Mouse (Mus musculus): Measurements from ENCODE around the gene Gcdh. TPM values are rescaled to one million over a fixed set of nuclear protein-coding genes. Genes with fewer than 3 reads are reported as not detected.

Gene Gcdh
- polyA plus RNA-seq, 1 experiment from 2014 or later, result 39.6 TPM

GRCm38 (mm10) chr8:84846722-84847572 is 46.8 kb downstream of the Gcdh start, which contains the start of gene Calr:
Gene Calr (minus strand): TSS chr8:84846934.
- Histone ChIP-seq H3K27me3 (ENCODE audit: low read depth, poor library complexity, severe bottlenecking) (no peaks in the 10 kb centered on the region), H3K36me3 (peaks cover 40% of the 10 kb centered on the region), H3K4me3 (peak within 1 kb of the TSS; percentile 94), H3K9me3 (replicated peaks) (no peaks in the 10 kb centered on the region), H3K4me1 (peaks cover 42% of the 10 kb centered on the region), H3K27ac (replicated peaks) (peak within 1 kb of the TSS; percentile 96)
- WGBS, result under 1% methylated on average over 55 of the region's 55 CpGs
- DNase-seq (ENCODE audit: low spot score), result peak; percentile 100

- Histone ChIP-seq H3K4me3 (peak overlapping the region; percentile 94), H3K4me1 (peaks cover 42% of the 10 kb centered on the region), H3K9me3 (replicated peaks) (no peaks in the 10 kb centered on the region), H3K27ac (replicated peaks) (peak overlapping the region; percentile 96), H3K27me3 (ENCODE audit: low read depth, poor library complexity, severe bottlenecking) (no peaks in the 10 kb centered on the region), H3K36me3 (peaks cover 47% of the 10 kb centered on the region)
- under 1% methylated on average over 30 of the region's 30 CpGs for WGBS
- DNase-seq (ENCODE audit: low spot score), result no peak
Measured at GRCm38 (mm10) chr8:84846094-84846721, 47.5 kb downstream of the Gcdh start.

- H3K4me3 ChIP-seq, result peak overlapping the region; percentile 94
- H3K27me3 ChIP-seq (ENCODE audit: low read depth, poor library complexity, severe bottlenecking), result no peaks in the 10 kb centered on the region
- 28% methylated on average over 12 of the region's 12 CpGs for WGBS
- no peaks in the 10 kb centered on the region for H3K9me3 ChIP-seq (replicated peaks)
- H3K36me3 ChIP-seq, result peaks cover 50% of the 10 kb centered on the region
- peaks cover 42% of the 10 kb centered on the region for H3K4me1 ChIP-seq
- H3K27ac ChIP-seq (replicated peaks), result peak overlapping the region; percentile 96
- DNase-seq (ENCODE audit: low spot score), result peak; percentile 52
Measured at GRCm38 (mm10) chr8:84845355-84846093, 48.2 kb downstream of the Gcdh start.

- 92% methylated on average over 9 of the region's 9 CpGs for WGBS
- no peak for DNase-seq (ENCODE audit: low spot score)
Measured at GRCm38 (mm10) chr8:84844397-84845070, 49.2 kb downstream of the Gcdh start.

GRCm38 (mm10) chr8:84841514-84841913 is 52.2 kb downstream of the Gcdh start:
- no peaks in the 10 kb centered on the region for H3K9me3 ChIP-seq (replicated peaks)
- no peaks in the 10 kb centered on the region for H3K27me3 ChIP-seq (ENCODE audit: low read depth, poor library complexity, severe bottlenecking)
- H3K4me3 ChIP-seq, result no peak overlapping the region
- H3K4me1 ChIP-seq, result peaks cover 62% of the 10 kb centered on the region
- H3K36me3 ChIP-seq, result peaks cover 78% of the 10 kb centered on the region
- DNase-seq (ENCODE audit: low spot score), result no peak
- WGBS, result 85% methylated on average over 1 of the region's 1 CpGs
- no peak overlapping the region for H3K27ac ChIP-seq (replicated peaks)

More at GRCm38 (mm10) chr8:84844397-84845070, 49.2 kb downstream of the Gcdh start:
- Histone ChIP-seq H3K9me3 (replicated peaks) (no peaks in the 10 kb centered on the region), H3K4me1 (peaks cover 50% of the 10 kb centered on the region), H3K4me3 (peak overlapping the region; percentile 94), H3K27ac (replicated peaks) (no peak overlapping the region), H3K36me3 (peaks cover 50% of the 10 kb centered on the region), H3K27me3 (ENCODE audit: low read depth, poor library complexity, severe bottlenecking) (no peaks in the 10 kb centered on the region)

- no peaks in the 10 kb centered on the region for H3K27me3 ChIP-seq (ENCODE audit: low read depth, poor library complexity, severe bottlenecking)
- peak within 1 kb of the TSS; percentile 92 for H3K4me3 ChIP-seq
- DNase-seq (ENCODE audit: low spot score), result peak; percentile 94
- under 1% methylated on average over 55 of the region's 55 CpGs for WGBS
- H3K36me3 ChIP-seq, result peaks cover 83% of the 10 kb centered on the region
- no peaks in the 10 kb centered on the region for H3K9me3 ChIP-seq (replicated peaks)
- H3K4me1 ChIP-seq, result peaks cover 61% of the 10 kb centered on the region
- H3K27ac ChIP-seq (replicated peaks), result peak within 1 kb of the TSS; percentile 97
Measured at GRCm38 (mm10) chr8:84840248-84840999, 53.3 kb downstream of the Gcdh start, which contains the start of gene Rad23a. Gene Rad23a (minus strand): TSS chr8:84840665.

- no peaks in the 10 kb centered on the region for H3K27me3 ChIP-seq (ENCODE audit: low read depth, poor library complexity, severe bottlenecking)
- peak overlapping the region; percentile 92 for H3K4me3 ChIP-seq
- DNase-seq (ENCODE audit: low spot score), result no peak
- 6% methylated on average over 7 of the region's 7 CpGs for WGBS
- H3K4me1 ChIP-seq, result peaks cover 56% of the 10 kb centered on the region
- H3K36me3 ChIP-seq, result peaks cover 83% of the 10 kb centered on the region
- H3K9me3 ChIP-seq (replicated peaks), result no peaks in the 10 kb centered on the region
- peak overlapping the region; percentile 97 for H3K27ac ChIP-seq (replicated peaks)
Measured at GRCm38 (mm10) chr8:84839875-84840247, 53.9 kb downstream of the Gcdh start.

GRCm38 (mm10) chr8:84839411-84839810 is 54.3 kb downstream of the Gcdh start:
- no peaks in the 10 kb centered on the region for H3K9me3 ChIP-seq (replicated peaks)
- no peak for DNase-seq (ENCODE audit: low spot score)
- H3K27me3 ChIP-seq (ENCODE audit: low read depth, poor library complexity, severe bottlenecking), result no peaks in the 10 kb centered on the region
- peaks cover 83% of the 10 kb centered on the region for H3K36me3 ChIP-seq
- H3K27ac ChIP-seq (replicated peaks), result peak overlapping the region; percentile 97; the same call in 1 of the 2 replicates
- H3K4me1 ChIP-seq, result peaks cover 51% of the 10 kb centered on the region
- H3K4me3 ChIP-seq, result peak overlapping the region; percentile 92
- 95% methylated on average over 2 of the region's 2 CpGs for WGBS

GRCm38 (mm10) chr8:84838513-84838912 is 55.2 kb downstream of the Gcdh start:
- Histone ChIP-seq H3K4me1 (peaks cover 44% of the 10 kb centered on the region), H3K4me3 (no peak overlapping the region), H3K36me3 (peaks cover 83% of the 10 kb centered on the region), H3K27ac (replicated peaks) (no peak overlapping the region), H3K27me3 (ENCODE audit: low read depth, poor library complexity, severe bottlenecking) (no peaks in the 10 kb centered on the region), H3K9me3 (replicated peaks) (no peaks in the 10 kb centered on the region)
- DNase-seq (ENCODE audit: low spot score), result no peak
- WGBS, result 88% methylated on average over 5 of the region's 5 CpGs

- no peak overlapping the region for H3K27ac ChIP-seq (replicated peaks)
- 88% methylated on average over 15 of the region's 15 CpGs for WGBS
- peaks cover 80% of the 10 kb centered on the region for H3K36me3 ChIP-seq
- no peaks in the 10 kb centered on the region for H3K9me3 ChIP-seq (replicated peaks)
- H3K4me1 ChIP-seq, result peaks cover 44% of the 10 kb centered on the region
- H3K27me3 ChIP-seq (ENCODE audit: low read depth, poor library complexity, severe bottlenecking), result no peaks in the 10 kb centered on the region
- H3K4me3 ChIP-seq, result 0 out of 2 replicates have a peak overlapping the region, but pooled peaks have one; percentile 26
- no peak for DNase-seq (ENCODE audit: low spot score)
Measured at GRCm38 (mm10) chr8:84837912-84838470, 55.7 kb downstream of the Gcdh start.

GRCm38 (mm10) chr8:84837149-84837911 is 56.4 kb downstream of the Gcdh start:
- no peaks in the 10 kb centered on the region for H3K27me3 ChIP-seq (ENCODE audit: low read depth, poor library complexity, severe bottlenecking)
- H3K27ac ChIP-seq (replicated peaks), result no peak overlapping the region
- 63% methylated on average over 8 of the region's 8 CpGs for WGBS
- no peak for DNase-seq (ENCODE audit: low spot score)
- H3K9me3 ChIP-seq (replicated peaks), result no peaks in the 10 kb centered on the region
- H3K36me3 ChIP-seq, result peaks cover 74% of the 10 kb centered on the region
- H3K4me3 ChIP-seq, result no peak overlapping the region
- H3K4me1 ChIP-seq, result peaks cover 42% of the 10 kb centered on the region

Data from midbrain, embryonic 10.5 days (tissue).